Mouse (Mus musculus) megakaryocyte, embryonic 14.5 days (primary cell): ENCODE data around the gene Kcnb1.

Source experiments
- FLI1 ChIP-seq: IDR thresholded peaks from 2 replicates; pipeline ENCODE4 v1.6.1; 2012; ENCODE audit warnings: low read length, inconsistent platforms, mixed read lengths
- GATA1 ChIP-seq: IDR thresholded peaks from 3 replicates; pipeline ENCODE4 v1.6.1; 2012; ENCODE audit warnings: mixed read lengths, low read length, inconsistent platforms, borderline replicate concordance

DNA sequence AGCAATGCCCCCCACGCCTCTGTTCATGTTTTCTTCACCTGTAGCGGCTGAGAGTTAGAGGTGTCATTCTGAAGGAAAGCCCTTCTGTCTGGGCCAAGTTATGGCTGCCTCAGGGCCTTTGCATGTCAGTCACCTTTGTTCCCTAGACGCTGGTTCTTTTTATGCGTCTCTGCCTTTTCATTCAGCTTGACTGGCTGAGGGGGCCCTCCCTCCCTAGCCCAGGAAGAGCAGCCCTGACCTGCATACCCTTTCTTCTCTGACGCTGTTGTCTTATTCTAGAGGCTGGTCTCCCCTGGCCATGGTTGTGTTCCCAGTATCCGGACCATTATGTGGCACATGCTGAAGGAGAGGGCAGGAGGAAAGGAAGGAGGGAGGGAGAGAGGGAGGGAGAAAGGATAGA, 108.8 kb downstream of the Kcnb1 start:
- TF ChIP-seq GATA1 (no peak), FLI1 (no peak)
